Mouse (Mus musculus): ENCODE results near the gene Irs2.

GRCm38 (mm10) chr8:11008379-11008775 lies at the start of gene Irs2:
- TF ChIP-seq CTCF (IDR thresholded peaks at IDR 0.05) (no peak), POLR2A (IDR thresholded peaks at IDR 0.05; ENCODE audit: insufficient read depth, low read depth, low read length) (no peak), EP300 (IDR thresholded peaks at IDR 0.05; ENCODE audit: insufficient read depth, low read depth, low read length) (no peak)

Measured in heart, adult 2 months (tissue).